Mouse (Mus musculus): ENCODE data around the gene Rasl2-9. TPM values are rescaled to one million over a fixed set of nuclear protein-coding genes. Genes with fewer than 3 reads are reported as not detected.
"Not testable (repeated sequence)": the region's sequence is repeated elsewhere in the genome, so short reads cannot be mapped to it uniquely, and the experiment has no call there.

Gene Rasl2-9
- polyA plus RNA-seq (2015; fragmentation: Nextera tagmentation; extraction: Ambion mirVana) = 0.11 and 0.27 TPM in 2 replicates

DNA sequence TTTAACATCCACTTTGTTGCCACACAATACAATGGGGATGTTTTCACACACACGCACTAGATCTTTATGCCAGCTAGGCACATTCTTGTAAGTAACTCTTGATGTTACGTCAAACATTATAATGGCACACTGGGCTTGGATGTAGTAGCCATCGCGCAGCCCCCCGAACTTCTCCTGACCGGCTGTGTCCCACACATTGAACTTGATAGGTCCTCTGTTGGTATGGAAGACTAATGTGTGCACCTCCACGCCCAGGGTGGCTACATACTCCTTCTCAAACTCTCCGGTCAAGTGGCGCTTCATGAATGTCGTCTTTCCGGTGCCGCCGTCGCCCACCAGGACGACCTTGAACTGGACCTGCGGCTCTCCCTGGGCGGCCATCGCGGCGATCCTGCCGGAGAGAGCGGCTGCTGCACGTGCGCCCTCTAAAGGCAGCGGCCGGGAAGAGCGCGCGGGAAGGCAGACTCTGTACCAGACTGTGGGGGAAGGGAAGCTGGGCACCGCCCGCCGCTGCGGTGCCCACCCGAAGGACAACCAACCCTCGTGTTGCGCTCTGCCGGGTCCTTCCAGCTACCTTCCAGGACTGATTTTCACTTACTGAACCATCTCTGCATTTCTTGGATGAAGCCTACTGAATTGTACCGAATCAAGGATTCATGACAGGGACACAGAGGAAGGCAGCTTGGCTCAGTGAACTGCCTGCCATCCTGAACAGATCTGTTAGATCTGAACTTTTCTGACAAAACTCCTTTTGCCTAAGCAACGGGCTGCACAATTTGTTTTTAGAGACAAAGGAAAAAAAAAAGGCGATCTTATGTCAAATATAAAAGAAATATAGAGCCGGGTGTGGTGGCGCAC, at the start of gene Rasl2-9:
Gene Rasl2-9, minus strand, starts transcription at position 402 of the 858 bp plus-strand sequence.
- H3K9me3 ChIP-seq (replicated peaks; ENCODE audit: control insufficient read depth, low read length) = no peaks in the 10 kb centered on the region
- H3K4me1 ChIP-seq (ENCODE audit: control insufficient read depth, low read depth, low read length) = no peaks in the 10 kb centered on the region
- WGBS (ENCODE audit: insufficient replicate concordance) = 12% methylated on average over 42 of the region's 42 CpGs
- peak within 1 kb of the TSS; percentile 38 for H3K4me3 ChIP-seq (ENCODE audit: low read depth, low read length)
- no peaks in the 10 kb centered on the region for H3K27me3 ChIP-seq (ENCODE audit: control insufficient read depth, insufficient read depth, low read depth, low read length)
- H3K9ac ChIP-seq (ENCODE audit: low read depth, low read length) = no peak within 1 kb of the TSS
- H3K27ac ChIP-seq (ENCODE audit: low read length) = no peak within 1 kb of the TSS
- peak within 1 kb of the TSS; percentile 49 for H3K4me2 ChIP-seq (ENCODE audit: low read depth, low read length)
- peak; percentile 75 for ATAC-seq (ENCODE audit: low read depth)
- H3K36me3 ChIP-seq (ENCODE audit: control insufficient read depth, insufficient read depth) = no peaks in the 10 kb centered on the region

- H3K4me1 ChIP-seq (ENCODE audit: control insufficient read depth, low read depth, low read length); H3K4me3 ChIP-seq (ENCODE audit: low read depth, low read length); H3K27ac ChIP-seq (ENCODE audit: low read length); H3K4me2 ChIP-seq (ENCODE audit: low read depth, low read length); H3K9me3 ChIP-seq (replicated peaks; ENCODE audit: control insufficient read depth, low read length); H3K9ac ChIP-seq (ENCODE audit: low read depth, low read length); H3K36me3 ChIP-seq (ENCODE audit: control insufficient read depth, insufficient read depth); H3K27me3 ChIP-seq (ENCODE audit: control insufficient read depth, insufficient read depth, low read depth, low read length); ATAC-seq (ENCODE audit: low read depth): not testable (repeated sequence)
Measured at GRCm38 (mm10) chr7:5149570-5149969, 23.8 kb upstream of the Rasl2-9 start, which contains the start of gene Vmn1r55. Gene Vmn1r55 (minus strand): TSS chr7:5149670.

DNA sequence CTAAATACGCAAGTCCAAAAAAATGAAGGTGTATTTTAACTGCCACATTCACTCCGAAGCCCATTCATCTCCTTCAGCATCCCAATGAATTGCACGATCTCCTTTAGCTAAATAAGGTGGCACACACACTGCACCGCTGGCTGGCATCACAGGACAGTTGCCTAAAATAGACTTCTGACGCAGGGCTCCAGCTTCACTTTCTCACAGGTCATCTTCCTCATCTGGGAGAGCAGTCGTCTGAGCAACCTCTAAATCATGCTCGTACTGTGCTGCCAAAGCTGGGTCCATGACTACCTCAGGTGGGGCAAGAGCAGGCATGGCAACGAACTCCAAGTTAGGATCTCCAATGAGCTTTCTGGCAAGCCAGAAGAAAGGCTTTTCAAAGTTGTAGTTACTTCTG, 672 bp downstream of the Rasl2-9 start:
- Histone ChIP-seq H3K27ac (ENCODE audit: low read length) (no peak overlapping the region), H3K36me3 (ENCODE audit: control insufficient read depth, insufficient read depth) (no peaks in the 10 kb centered on the region), H3K4me2 (ENCODE audit: low read depth, low read length) (peak overlapping the region; percentile 49), H3K9ac (ENCODE audit: low read depth, low read length) (no peak overlapping the region), H3K9me3 (replicated peaks; ENCODE audit: control insufficient read depth, low read length) (no peaks in the 10 kb centered on the region), H3K27me3 (ENCODE audit: control insufficient read depth, insufficient read depth, low read depth, low read length) (no peaks in the 10 kb centered on the region), H3K4me1 (ENCODE audit: control insufficient read depth, low read depth, low read length) (no peaks in the 10 kb centered on the region), H3K4me3 (ENCODE audit: low read depth, low read length) (no peak overlapping the region)
- WGBS (ENCODE audit: insufficient replicate concordance) = 64% methylated on average over 8 of the region's 8 CpGs
- ATAC-seq (ENCODE audit: low read depth) = no peak

DNA sequence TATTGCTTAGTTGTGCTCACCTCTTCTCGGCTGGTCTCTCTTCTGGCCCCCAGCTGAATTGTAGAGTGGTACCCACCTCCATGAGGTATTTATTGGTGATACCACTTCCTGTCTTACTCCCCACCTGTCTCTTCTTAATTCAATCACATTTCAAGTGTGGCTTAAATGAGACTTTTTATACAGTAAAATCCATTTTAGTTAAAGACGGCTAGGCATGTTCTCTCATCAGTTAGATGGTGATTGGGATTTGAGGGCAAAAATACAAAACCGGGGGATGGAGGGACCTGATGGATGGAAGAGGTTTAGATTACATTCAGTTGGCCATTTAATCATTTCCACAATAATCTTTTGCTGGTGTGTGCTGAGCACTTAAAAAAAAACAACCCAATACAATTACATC, 8.9 kb downstream of the Rasl2-9 start, which contains the start of gene Rfpl4:
Gene Rfpl4, minus strand, starts transcription at position 101 of the 400 bp plus-strand sequence.
- Histone ChIP-seq H3K27me3 (ENCODE audit: control insufficient read depth, insufficient read depth, low read depth, low read length) (no peaks in the 10 kb centered on the region), H3K4me2 (ENCODE audit: low read depth, low read length) (no peak within 1 kb of the TSS), H3K36me3 (ENCODE audit: control insufficient read depth, insufficient read depth) (no peaks in the 10 kb centered on the region), H3K27ac (ENCODE audit: low read length) (no peak within 1 kb of the TSS), H3K4me1 (ENCODE audit: control insufficient read depth, low read depth, low read length) (no peaks in the 10 kb centered on the region), H3K4me3 (ENCODE audit: low read depth, low read length) (no peak within 1 kb of the TSS), H3K9me3 (replicated peaks; ENCODE audit: control insufficient read depth, low read length) (no peaks in the 10 kb centered on the region), H3K9ac (ENCODE audit: low read depth, low read length) (no peak within 1 kb of the TSS)
- ATAC-seq (ENCODE audit: low read depth) = no peak
- 61% methylated on average over 3 of the region's 3 CpGs for WGBS (ENCODE audit: insufficient replicate concordance)

GRCm38 (mm10) chr7:5112701-5113100, 13.0 kb downstream of the Rasl2-9 start:
- Histone ChIP-seq H3K4me1 (ENCODE audit: control insufficient read depth, low read depth, low read length) (no peaks in the 10 kb centered on the region), H3K4me2 (ENCODE audit: low read depth, low read length) (no peak overlapping the region), H3K4me3 (ENCODE audit: low read depth, low read length) (no peak overlapping the region), H3K27me3 (ENCODE audit: control insufficient read depth, insufficient read depth, low read depth, low read length) (no peaks in the 10 kb centered on the region), H3K27ac (ENCODE audit: low read length) (no peak overlapping the region), H3K9ac (ENCODE audit: low read depth, low read length) (no peak overlapping the region), H3K9me3 (replicated peaks; ENCODE audit: control insufficient read depth, low read length) (no peaks in the 10 kb centered on the region), H3K36me3 (ENCODE audit: control insufficient read depth, insufficient read depth) (no peaks in the 10 kb centered on the region)
- WGBS (ENCODE audit: insufficient replicate concordance) = 16% methylated on average over 3 of the region's 3 CpGs
- ATAC-seq (ENCODE audit: low read depth) = no peak

GRCm38 (mm10) chr7:5109301-5109700, 16.4 kb downstream of the Rasl2-9 start:
- H3K27ac ChIP-seq (ENCODE audit: low read length) = no peak overlapping the region
- H3K36me3 ChIP-seq (ENCODE audit: control insufficient read depth, insufficient read depth) = no peaks in the 10 kb centered on the region
- H3K9me3 ChIP-seq (replicated peaks; ENCODE audit: control insufficient read depth, low read length) = no peaks in the 10 kb centered on the region
- no peaks in the 10 kb centered on the region for H3K4me1 ChIP-seq (ENCODE audit: control insufficient read depth, low read depth, low read length)
- H3K4me3 ChIP-seq (ENCODE audit: low read depth, low read length) = no peak overlapping the region
- H3K4me2 ChIP-seq (ENCODE audit: low read depth, low read length) = no peak overlapping the region
- no peak overlapping the region for H3K9ac ChIP-seq (ENCODE audit: low read depth, low read length)
- ATAC-seq (ENCODE audit: low read depth) = no peak
- WGBS (ENCODE audit: insufficient replicate concordance) = 71% methylated on average over 8 of the region's 8 CpGs
- no peaks in the 10 kb centered on the region for H3K27me3 ChIP-seq (ENCODE audit: control insufficient read depth, insufficient read depth, low read depth, low read length)

- H3K36me3 ChIP-seq (ENCODE audit: control insufficient read depth, insufficient read depth) = no peaks in the 10 kb centered on the region
- H3K27ac ChIP-seq (ENCODE audit: low read length) = no peak overlapping the region
- H3K4me3 ChIP-seq (ENCODE audit: low read depth, low read length) = no peak overlapping the region
- H3K9me3 ChIP-seq (replicated peaks; ENCODE audit: control insufficient read depth, low read length) = no peaks in the 10 kb centered on the region
- no peaks in the 10 kb centered on the region for H3K4me1 ChIP-seq (ENCODE audit: control insufficient read depth, low read depth, low read length)
- 52% methylated on average over 4 of the region's 4 CpGs for WGBS (ENCODE audit: insufficient replicate concordance)
- no peak for ATAC-seq (ENCODE audit: low read depth)
- no peak overlapping the region for H3K4me2 ChIP-seq (ENCODE audit: low read depth, low read length)
- no peak overlapping the region for H3K9ac ChIP-seq (ENCODE audit: low read depth, low read length)
- no peaks in the 10 kb centered on the region for H3K27me3 ChIP-seq (ENCODE audit: control insufficient read depth, insufficient read depth, low read depth, low read length)
Measured at GRCm38 (mm10) chr7:5108272-5108671, 17.5 kb downstream of the Rasl2-9 start.

DNA sequence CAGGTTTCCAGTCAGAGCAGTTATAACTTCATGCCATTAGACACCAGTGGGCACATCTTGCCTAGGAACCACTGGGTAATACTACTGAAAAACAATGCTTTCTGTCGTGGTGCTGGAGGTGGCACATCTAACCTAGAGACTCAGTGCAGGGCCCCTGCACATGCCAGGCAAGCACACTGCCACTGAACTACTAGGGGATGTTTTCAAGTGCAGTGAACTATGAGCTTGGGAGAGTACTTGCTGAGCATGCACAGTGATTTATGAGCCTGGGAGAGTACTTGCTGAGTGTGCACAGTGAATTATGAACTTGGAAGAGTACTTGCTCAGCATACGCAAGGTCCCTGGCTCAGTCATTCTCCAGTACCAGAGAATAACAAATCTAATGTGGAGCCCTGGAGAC, 23.2 kb downstream of the Rasl2-9 start:
- ATAC-seq (ENCODE audit: low read depth) = no peak
- H3K27me3 ChIP-seq (ENCODE audit: control insufficient read depth, insufficient read depth, low read depth, low read length) = no peaks in the 10 kb centered on the region
- H3K27ac ChIP-seq (ENCODE audit: low read length) = no peak overlapping the region
- H3K4me3 ChIP-seq (ENCODE audit: low read depth, low read length) = no peak overlapping the region
- no peaks in the 10 kb centered on the region for H3K9me3 ChIP-seq (replicated peaks; ENCODE audit: control insufficient read depth, low read length)
- H3K9ac ChIP-seq (ENCODE audit: low read depth, low read length) = no peak overlapping the region
- peaks cover 11% of the 10 kb centered on the region for H3K36me3 ChIP-seq (ENCODE audit: control insufficient read depth, insufficient read depth)
- no peaks in the 10 kb centered on the region for H3K4me1 ChIP-seq (ENCODE audit: control insufficient read depth, low read depth, low read length)
- no peak overlapping the region for H3K4me2 ChIP-seq (ENCODE audit: low read depth, low read length)
- 64% methylated on average over 2 of the region's 2 CpGs for WGBS (ENCODE audit: insufficient replicate concordance)

DNA sequence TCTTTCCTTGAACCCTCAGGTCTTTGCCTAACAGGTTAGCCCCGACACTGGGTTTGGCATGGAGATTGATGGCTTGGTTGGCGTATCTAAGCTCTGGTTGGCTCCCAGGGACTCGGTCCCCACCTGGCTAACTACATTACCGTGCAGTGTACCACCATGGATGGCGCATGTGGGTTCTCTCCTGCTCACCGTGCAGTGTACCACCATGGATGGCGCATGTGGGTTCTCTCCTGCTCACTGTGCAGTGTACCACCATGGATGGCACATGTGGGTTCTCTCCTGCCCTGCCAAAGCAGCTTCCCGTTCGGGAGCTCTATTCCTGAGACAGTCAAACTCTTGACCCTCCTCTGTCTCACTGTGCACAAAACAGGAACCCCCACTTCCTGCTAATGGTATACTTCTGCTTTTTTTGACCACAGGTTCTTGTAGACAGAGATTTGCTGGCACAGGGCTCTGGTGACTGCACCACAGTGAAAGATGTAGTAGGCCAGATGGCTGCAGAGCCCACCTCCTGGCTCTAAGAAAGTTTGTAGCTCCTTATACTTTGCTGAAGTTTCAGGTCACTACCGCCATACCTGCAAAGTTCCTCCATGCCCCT, 24.6 kb downstream of the Rasl2-9 start:
- peak; percentile 17 for ATAC-seq (ENCODE audit: low read depth)
- no peak overlapping the region for H3K9ac ChIP-seq (ENCODE audit: low read depth, low read length)
- H3K36me3 ChIP-seq (ENCODE audit: control insufficient read depth, insufficient read depth) = peaks cover 18% of the 10 kb centered on the region
- H3K4me2 ChIP-seq (ENCODE audit: low read depth, low read length) = no peak overlapping the region
- H3K4me3 ChIP-seq (ENCODE audit: low read depth, low read length) = no peak overlapping the region
- 34% methylated on average over 10 of the region's 10 CpGs for WGBS (ENCODE audit: insufficient replicate concordance)
- H3K27ac ChIP-seq (ENCODE audit: low read length) = no peak overlapping the region
- no peaks in the 10 kb centered on the region for H3K4me1 ChIP-seq (ENCODE audit: control insufficient read depth, low read depth, low read length)
- no peaks in the 10 kb centered on the region for H3K9me3 ChIP-seq (replicated peaks; ENCODE audit: control insufficient read depth, low read length)
- no peaks in the 10 kb centered on the region for H3K27me3 ChIP-seq (ENCODE audit: control insufficient read depth, insufficient read depth, low read depth, low read length)
